Mouse (Mus musculus) retina, embryonic 14.5 days (tissue): ENCODE results near the gene Mc3r.

Source experiments
- DNase-seq: peaks from one replicate; pipeline ENCODE4 v3.0.0-alpha.2; 2015; ENCODE audit warnings: low spot score

Gene Mc3r

DNA sequence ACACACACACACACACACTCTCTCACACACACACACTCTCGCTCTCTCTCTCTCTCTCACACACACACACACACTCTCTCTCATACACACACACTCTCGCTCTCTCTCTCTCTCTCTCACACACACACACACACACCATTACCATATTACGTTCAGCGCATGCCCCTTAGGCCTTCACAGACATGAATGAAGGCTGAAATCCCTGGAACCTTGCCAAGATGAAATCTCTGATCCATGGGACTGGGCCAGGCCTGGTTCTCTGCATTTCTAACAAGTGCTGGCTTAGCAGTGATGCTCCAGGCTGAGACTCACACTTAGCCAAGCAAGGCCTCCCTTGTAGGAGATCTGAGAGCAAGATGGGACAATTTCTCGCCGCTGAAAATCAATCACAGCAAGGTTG is 8.1 kb downstream of the Mc3r start:
- no peak for DNase-seq

DNA sequence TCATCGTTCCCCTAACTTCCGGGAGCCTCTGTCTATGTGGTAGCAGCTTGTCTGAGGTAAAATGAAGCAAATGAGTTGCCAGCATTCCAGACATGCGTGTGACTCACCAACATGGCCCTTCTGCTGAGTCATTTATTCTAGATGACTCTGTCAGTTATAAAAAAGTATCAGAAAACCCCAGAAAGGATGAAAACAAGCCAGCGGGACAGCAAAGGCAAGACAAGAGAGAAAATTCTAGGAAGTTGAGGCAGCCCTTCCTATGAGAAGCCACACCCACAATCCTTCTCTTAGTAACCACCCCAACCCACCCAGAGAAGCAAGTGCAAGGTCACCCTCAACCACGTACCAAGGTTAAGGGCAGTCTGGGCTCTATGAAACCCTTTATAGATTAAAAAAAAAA is 8.7 kb downstream of the Mc3r start:
- DNase-seq, result no peak

DNA sequence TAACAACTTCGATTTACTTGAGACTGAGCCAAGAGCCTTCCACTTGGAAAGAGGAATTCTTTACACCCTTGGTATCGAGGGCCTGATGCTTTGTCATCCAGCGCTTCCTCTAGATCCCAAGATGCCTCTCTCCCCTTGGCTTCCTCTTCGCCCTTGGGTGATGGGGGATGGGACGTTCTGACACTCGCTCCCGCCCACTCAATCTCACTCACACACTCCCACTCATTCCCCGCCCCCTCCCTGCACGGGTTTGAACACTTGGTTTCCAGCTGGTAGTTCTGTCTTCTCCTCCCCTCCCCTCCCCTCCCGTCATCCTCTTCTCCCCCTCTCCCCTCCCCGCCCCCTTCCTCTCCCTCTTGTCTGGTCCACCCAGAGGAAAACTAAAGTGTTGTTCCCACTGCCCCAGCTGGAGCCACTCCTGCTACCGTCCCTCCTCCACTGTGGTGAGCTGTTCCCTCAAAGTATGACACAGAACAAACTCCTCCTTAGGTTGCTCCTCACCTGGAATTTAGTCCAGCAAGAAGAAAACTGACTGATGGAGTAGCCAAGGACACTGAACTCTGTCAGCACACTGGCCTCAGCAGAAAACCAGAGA is 9.3 kb downstream of the Mc3r start:
- no peak for DNase-seq

DNA sequence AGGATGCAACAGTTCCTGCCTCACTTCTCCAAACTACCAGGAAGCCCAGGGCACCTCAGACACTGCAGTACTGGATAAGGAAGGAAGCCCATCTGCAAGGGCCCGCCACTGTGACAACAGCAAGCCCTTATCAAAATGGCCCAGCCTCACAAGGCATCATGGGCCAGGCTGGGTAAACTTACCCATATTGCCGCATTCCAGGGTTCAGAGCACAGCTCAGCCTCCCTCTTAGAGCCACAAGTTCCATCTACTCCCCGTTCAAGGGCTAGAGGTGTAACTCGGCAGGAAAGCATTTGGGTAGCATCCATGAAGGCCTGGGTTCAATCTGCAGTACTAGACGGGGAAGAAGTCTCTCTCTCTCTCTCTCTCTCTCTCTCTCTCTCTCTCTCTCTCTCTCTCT is 11.8 kb downstream of the Mc3r start:
- no peak for DNase-seq

DNA sequence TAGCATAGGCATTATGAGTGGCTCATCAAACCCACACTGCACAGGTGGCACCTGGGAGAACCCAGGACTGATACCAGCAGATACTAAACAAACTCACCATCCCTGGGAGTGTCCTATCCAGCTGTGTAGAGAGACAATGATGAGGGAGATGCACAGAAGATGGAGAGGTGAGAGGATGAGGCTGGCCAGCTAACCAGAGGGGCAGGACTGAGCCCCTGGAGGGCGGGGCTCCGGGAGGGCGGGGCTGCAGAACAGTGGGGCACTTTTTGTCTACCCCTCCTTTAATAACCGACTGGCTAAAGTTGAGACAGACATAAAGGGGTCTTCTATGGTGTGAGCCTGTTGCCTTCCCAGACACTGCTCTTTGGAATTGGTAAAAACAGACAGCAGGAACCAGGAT is 13.1 kb downstream of the Mc3r start:
- no peak for DNase-seq

DNA sequence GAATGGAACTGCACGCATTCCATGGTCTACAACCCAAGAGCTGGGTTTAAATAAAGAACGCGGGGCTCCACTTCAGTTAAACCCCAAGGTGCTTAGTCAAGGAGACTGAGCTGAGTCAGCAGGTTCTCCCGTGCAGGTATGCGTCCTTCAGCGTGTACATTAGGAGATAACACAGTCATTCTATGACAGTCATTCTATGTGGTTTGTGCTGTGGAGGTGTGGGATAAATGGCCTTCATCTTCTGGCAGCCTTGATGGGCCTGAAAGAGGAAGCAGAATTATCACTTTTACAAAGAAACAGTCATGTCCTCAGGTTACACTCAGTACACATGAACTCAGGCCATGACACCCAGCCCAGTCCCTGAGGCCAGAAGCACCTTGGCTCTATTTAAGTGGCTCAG is 14.9 kb downstream of the Mc3r start:
- no peak for DNase-seq

DNA sequence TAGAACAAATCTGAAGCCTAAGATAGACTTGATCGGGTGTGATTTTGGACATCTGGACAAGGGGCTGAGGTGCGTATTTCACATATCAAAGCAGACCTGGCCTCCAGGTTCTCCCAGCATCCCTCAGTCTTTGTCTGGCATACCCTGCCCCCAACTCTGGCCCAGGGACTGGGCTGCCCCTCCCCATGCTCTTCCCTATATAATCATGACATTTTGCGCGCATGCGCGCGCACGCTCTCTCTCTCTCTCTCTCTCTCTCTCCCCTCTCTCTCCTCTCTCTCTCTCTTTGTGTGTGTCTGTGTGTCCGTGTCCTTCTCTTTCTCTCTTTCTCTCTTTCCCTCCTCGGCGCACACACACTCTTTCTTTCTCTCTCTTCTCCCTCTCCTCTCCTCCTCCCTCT is 21.6 kb downstream of the Mc3r start:
- DNase-seq, result no peak

DNA sequence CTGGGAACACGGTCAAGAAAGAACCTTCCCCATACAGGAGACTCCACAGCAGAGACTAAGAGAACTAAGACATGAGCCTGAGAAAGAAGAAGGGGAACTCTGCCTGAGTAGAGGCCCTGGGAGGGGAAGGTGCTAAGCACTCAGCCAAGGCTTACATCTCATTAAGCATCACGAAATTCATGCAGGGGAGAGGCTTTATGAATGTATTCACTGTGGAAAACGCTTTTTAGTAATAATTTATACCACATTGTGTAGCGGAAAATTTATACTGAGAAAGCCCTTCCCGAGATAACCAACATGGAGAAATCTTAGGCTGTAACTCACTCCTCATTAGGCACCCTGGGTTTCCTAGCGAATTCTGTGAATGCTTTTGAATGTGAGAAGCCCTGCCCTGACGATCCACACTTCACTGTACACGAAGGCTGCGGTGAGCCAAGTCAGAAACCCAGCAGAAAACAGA is 22.2 kb downstream of the Mc3r start:
- DNase-seq, result no peak

DNA sequence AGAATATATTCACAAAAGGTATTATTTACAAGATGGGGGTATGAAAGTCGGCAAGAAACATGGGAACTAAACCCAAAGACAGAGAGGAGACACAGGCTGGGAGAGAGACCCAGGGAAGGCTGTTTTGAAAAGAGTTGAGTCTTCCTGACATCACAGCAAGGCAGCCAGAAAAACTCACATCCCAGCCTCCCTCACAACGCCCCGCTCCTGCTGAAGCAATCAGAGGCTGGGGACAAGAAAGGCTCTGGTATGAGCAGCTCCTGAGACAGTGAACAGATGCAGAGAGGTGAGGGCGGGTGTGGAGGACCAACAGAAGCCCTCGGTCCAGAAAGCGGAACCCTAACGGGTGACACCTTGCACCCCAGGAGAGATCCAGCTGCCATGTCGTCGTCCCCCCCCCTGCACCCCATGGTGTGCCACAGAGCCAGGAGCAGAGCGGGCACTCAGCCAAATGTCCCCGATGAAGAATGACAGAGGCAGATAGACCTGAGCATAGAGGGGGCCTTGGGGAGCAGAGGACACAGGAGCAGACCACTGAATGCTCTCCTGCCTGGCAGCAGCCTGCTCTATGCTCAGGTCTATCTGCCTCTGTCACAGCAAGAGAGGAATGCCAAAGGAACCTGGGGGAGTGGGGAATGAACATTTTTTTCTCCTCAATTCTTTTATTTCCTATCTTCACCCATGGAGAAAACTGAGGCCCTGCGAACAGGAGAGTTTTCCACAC is 22.8 kb downstream of the Mc3r start:
- DNase-seq, result no peak

DNA sequence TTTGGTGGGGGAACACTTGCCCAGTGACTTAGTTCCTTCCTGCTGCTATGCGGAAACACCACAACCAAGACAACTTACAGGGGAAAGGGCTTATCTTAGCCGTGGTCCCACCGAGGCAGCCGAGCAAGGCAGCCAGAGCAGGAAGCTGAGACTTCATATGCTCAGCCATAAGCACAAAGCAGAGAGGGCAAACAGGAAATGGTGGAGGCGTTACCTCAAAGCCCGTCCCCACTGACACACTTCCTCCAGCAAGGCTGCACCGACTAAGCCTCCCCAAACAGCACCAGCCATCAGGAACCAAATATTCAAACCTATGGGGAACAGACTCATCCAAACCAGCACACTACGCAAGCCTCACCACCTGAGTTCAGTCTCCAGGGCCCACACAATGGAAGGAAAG is 26.4 kb downstream of the Mc3r start:
- no peak for DNase-seq

DNA sequence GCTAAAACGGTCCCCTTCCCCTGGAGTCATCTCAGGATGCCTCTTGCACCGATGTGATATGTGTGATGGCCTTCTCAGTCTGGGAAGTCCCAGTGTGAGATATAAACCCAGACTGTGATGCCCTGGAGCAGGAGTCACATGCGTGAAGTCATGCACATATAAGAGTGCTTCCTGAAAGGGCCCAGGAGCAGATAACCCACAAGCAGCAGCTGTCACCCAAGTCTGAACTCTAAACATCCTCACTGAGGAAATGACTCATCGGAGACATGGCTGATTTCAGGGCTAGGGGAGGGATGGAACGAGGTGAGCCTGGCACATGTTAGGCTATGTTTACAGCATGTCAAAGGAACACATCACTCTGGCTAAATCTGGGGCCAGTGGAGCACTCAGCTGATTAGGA is 27.9 kb downstream of the Mc3r start:
- DNase-seq, result no peak

DNA sequence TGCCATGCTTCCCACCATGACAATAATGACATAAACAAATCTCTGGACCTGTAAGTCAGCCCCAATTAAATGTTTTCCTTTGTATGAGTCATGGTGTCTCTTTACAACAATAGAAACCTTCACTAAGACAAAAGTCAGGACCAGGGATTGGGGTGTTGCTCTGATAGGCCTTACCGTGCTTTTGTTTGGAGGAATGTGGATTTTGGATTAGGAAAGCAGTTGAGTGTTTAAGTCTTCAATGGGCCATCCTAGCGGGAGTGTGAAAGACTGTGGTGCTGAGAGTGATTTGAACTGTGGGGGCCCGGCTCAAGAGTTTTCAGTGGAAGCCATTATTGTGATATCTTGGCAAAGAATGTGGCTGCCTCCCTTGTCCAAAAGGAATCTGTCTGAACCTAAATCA is 30.7 kb downstream of the Mc3r start:
- no peak for DNase-seq

DNA sequence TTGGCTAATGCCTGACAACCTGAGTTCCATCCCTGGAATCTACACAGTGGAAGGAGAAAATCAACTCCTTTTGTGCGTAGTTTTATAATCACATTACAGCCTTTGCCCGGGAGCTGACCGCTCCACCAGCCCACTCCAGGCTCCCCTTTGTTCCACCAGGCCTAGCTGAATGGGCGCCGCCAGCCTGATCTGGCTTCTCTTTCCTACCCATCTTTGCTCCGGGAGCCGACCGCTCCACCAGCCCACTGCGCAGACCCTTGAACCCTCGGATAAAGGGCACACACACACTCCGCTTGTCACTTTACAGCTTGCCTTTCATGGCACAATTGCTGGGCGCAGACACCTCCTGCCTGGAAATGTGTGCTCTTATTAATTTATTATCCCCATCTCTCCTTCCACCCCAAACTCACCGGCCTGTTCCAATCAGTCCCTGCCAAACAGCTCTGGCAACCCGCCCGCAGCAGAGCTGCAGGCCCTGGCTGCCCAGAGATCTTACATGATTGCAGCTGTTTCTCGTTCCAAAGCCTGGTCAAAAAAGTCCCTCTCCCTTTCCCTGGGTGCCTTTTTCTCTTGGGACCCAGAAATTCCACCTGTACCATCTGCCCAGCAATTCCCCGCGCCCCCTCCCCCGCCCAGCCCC is 33.9 kb downstream of the Mc3r start:
- DNase-seq, result no peak

DNA sequence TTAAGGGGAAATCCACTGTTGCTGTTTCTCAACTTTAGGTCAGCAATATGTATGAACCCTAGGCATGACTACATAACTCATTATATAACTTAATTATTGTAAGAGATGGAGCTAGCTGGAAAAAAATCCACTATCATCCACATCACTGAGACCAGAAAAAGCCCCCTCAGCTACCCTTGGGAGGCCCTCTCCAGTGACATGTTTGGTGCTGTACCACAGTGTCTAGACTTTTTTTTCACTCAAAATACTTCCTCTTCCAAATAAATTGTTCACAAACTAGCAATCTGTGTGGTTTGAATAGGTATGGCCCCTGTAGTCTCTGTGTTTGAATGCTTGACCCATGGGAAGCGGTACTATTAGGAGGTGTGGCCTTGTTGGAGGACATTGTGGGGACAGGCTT is 39.4 kb downstream of the Mc3r start:
- no peak for DNase-seq

DNA sequence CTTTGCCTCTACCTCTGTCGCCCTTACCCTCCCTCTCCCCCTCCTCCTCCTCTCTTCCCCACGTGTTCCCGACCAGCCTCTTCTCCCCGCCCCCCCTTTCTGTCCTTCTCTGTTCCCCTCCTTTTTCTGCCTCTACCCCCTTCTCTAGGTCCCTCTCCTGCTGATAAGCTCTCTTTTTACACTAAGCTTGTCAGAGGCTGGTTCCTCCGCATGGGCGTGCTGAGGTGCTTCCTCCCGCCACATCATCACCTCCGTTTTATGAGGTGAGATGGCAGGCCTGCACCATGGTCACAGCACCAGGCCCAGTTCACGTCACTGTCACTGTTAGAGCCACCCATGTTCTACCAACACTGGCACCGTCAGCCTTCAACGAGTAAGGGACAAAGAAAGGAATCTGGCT is 40.7 kb downstream of the Mc3r start:
- DNase-seq, result no peak

DNA sequence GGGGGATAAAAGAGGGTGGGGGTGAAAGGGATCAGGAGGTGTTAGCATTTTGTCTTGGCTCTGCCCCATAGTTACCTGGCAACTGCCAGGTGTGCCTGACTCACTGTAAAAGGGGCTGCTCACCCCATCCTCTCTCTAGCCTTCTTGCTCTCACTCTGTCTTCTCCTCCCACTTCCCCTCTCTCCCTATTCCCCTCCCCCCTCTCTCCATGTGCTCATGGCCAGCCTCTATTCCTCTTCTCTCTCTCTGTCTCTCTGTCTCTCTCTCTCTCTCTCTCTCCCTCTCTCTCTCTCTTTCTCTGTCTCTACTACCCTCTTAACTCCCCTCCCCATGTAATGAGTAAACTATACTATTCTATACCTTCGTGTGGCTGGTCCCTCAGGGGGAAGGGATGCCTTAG is 41.3 kb downstream of the Mc3r start:
- no peak for DNase-seq

DNA sequence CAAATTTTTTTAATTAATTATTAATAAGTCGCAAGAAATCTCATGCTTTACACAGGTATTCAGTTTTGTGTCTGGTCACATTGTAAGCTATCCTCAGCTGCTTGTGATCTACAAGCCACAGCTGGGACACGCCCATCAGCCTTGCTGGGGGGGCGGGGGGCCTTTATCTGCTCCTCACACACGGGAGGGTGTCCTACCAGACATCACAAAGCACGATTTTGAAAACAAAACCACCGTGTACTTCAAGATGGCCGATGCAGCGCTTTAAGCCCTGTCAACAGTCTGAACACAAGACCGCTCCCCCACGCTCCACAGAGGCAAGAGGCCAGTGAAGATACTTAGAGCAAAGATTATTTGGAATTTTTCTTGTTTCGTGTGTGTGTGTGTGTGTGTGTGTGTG is 42.2 kb downstream of the Mc3r start:
- DNase-seq, result no peak

DNA sequence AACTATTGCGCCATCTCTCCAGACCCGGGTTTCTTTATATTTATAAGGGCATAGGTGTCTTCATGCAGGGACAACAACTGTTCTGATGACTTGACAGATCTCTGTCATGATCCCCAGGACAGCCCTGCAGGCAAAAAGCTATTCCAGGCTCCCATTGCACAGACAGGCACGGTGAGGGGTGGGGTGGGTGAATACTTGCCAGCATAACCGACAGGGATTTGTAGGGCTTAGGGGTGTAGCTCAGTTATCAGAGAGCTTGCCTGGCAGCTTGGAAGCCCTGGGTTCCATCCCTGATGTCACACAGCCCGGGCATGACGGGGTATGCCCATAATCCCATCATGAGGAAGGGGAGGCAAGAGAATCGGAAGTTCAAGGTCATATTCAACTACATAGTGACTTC is 42.7 kb downstream of the Mc3r start:
- DNase-seq, result no peak

DNA sequence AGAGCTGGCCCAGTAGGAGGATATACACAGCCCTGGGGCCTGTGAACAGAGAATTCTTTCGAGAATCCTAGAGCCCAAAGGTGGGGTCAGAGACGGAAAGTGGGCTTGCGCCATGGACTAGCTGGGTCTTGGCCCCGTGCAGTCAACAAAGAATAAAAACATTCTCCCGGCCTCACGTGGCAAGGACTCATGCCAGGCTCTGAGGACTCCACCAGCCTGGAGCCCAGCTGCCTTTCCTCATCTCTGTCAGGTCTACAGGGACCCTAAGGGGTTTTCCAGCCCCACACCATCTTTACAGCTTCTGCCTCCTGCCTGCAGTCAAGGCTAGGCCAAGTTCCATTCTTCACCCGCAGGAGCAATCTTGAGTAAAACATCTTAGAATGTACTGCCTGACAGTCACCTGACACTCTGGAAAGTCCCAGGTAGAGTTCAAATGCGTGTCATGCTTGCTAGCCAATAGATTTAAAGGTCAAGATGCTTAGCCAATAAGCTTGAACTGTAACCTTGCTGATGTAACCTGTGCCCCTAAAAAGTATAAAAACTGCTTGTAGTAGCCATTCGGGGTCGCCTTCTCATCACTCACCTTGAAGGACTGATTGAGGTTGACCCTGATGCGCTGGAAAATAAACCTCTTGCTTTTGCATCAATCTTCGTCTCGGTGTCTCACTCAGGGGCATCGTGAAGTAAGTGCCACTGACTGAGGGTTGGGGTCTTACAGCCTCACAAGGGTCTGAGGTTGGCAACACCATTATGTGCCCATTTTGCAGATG is 43.6 kb downstream of the Mc3r start:
- DNase-seq, result no peak

DNA sequence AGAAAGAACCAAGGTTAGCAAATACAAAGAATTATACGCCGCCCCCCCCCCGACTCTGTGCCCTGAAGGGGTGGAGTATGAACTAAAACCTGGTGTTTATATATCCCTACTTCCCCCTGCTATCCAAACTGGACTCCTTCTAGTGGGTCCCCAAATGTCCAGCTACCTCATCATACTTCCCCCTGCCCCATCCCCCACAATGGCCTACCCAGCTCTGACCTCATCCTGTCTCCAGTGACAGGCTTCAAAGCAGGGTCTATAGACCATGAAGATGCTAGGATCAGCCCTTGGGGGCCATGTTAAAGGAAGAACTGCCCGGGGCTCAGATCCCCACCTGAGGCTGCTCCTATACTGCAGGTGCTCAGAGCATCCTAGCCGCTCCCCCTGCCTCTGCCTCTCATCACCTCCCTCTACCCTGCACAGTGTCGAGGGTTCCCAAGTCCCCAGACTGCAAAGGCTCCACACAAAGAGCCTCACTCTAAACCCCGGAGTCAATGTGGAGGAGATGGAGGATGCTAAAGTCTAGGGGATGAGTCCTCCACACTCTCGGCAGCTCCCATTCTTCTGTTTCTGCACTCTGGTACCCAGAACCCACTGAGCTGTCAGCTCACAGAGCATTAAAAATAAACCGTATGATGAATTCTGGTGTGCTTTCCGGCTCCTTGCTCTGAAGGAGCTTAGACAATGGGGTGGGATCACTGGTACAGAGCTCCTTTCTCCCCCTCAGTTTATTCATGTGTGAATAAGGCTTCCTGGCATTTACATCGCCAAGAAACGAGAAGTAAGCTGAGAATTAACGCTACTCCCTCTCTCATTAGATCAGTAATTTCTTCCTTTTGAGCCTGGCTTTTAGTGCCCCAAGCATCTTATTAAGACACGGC is 44.5 kb downstream of the Mc3r start:
- DNase-seq, result peak; percentile 75

DNA sequence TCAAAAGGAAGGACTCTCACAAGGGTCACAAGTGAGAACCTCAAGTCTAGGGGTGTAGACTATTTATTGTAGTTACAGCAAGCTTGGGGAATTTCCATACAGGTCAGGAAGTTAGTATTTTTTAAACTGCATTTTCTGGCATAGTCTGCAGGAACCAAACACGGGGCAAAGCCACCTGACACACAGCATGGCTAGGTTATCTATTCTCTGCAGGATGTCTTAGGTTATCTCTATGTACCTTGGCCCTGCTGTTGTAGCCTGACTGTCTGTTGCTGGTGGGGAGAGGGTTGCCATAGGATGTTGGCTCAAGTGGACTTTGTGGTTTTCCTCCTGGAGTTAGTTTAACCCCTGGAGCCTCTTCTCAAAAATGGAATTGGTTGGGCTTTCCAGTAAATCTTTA is 49.8 kb downstream of the Mc3r start:
- no peak for DNase-seq

DNA sequence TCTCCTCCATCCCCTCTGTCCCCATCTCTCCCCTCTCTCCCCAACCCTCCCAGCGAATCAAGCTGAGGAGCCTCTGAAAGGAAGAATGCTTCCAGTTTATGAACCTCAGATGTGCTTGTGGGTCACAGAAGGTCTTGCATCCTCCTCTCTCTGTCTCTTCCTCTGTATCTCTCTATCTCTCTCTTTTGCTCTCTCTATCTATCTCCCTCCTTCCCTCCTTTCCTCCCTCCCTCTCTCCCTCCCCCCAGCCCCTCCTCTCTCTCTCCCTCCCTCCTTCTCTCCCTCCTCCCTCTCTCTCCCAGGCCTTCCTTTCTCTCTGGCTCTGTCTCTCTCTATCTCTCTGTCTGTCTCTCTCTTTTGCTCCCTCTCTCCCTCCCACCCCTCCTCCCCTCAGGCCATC is 50.2 kb downstream of the Mc3r start:
- DNase-seq, result no peak
